Mouse (Mus musculus): ENCODE results near the gene Fut2. TPM values are rescaled to one million over a fixed set of nuclear protein-coding genes. Genes with fewer than 3 reads are reported as not detected.

The Fut2 gene
- polyA plus RNA-seq, 1 experiment = 1.3 TPM

DNA sequence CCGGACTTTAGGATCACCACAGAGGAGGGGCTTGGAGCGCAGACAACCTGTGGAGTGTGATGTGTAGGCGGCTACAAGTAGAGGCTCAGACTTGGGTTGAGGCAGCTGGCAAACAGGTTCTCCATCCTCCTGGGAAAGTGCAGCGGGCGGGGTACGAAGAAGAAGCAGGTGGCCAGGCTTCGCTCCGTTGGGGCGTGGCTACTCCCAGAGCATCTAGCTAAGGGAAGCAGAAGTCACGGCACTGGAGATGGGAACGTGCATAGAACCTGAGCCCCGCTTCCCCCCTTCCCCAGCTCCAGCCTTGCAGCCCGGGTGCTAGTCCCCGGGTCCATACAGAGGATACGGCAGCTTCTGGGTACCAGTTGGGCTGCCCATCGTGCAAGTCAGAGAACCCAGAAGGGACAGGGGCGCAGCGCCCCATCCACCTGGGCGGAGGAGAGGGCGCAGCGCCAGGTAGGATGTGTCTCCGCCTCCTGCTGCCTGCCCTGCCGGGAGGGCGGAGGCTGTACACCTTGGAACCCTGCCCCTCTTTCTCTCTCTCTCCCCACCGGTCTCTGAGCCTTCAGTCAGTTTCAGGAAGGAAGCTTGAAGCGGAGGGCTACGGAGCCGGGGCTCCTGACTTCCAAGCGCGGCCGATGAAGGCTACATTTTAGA, 49.0 kb downstream of the Fut2 start, which contains the start of gene Fut1:
Fut1 (plus strand) TSS at position 248 of the 654 bp plus-strand sequence.
- Histone ChIP-seq H3K4me3 (ENCODE audit: control insufficient read depth, insufficient read depth, low read length) (no peak within 1 kb of the TSS), H3K27ac (ENCODE audit: control insufficient read depth, insufficient read depth, low read length) (no peak within 1 kb of the TSS), H3K4me1 (replicated peaks; ENCODE audit: control insufficient read depth, insufficient read depth, low read length) (0 out of 2 replicates have a peak, but pooled peaks cover 2% of the 10 kb centered on the region), H3K36me3 (ENCODE audit: control insufficient read depth, insufficient read depth, low read length) (no peaks in the 10 kb centered on the region), H3K27me3 (ENCODE audit: control insufficient read depth, insufficient read depth, low read length) (no peaks in the 10 kb centered on the region)
- DNase-seq = no peak
- no peak for TF ChIP-seq CTCF (IDR thresholded peaks at IDR 0.05; ENCODE audit: borderline replicate concordance, control insufficient read depth, extremely low read depth, insufficient read depth, low read length, poor library complexity)
- no peak for TF ChIP-seq POLR2A (IDR thresholded peaks at IDR 0.05; ENCODE audit: control insufficient read depth, extremely low read depth, insufficient read depth, low read length, poor library complexity)
- WGBS = 30% methylated on average over 31 of the region's 31 CpGs

GRCm38 (mm10) chr7:45616277-45616676, 49.9 kb downstream of the Fut2 start:
- no peak for DNase-seq
- H3K4me3 ChIP-seq (ENCODE audit: control insufficient read depth, insufficient read depth, low read length) = no peak overlapping the region
- 71% methylated on average over 6 of the region's 6 CpGs for WGBS
- H3K4me1 ChIP-seq (replicated peaks; ENCODE audit: control insufficient read depth, insufficient read depth, low read length) = no peaks in the 10 kb centered on the region
- H3K36me3 ChIP-seq (ENCODE audit: control insufficient read depth, insufficient read depth, low read length) = no peaks in the 10 kb centered on the region
- TF ChIP-seq POLR2A (IDR thresholded peaks at IDR 0.05; ENCODE audit: control insufficient read depth, extremely low read depth, insufficient read depth, low read length, poor library complexity) (no peak), CTCF (IDR thresholded peaks at IDR 0.05; ENCODE audit: borderline replicate concordance, control insufficient read depth, extremely low read depth, insufficient read depth, low read length, poor library complexity) (no peak)
- no peak overlapping the region for H3K27ac ChIP-seq (ENCODE audit: control insufficient read depth, insufficient read depth, low read length)
- H3K27me3 ChIP-seq (ENCODE audit: control insufficient read depth, insufficient read depth, low read length) = no peaks in the 10 kb centered on the region

DNA sequence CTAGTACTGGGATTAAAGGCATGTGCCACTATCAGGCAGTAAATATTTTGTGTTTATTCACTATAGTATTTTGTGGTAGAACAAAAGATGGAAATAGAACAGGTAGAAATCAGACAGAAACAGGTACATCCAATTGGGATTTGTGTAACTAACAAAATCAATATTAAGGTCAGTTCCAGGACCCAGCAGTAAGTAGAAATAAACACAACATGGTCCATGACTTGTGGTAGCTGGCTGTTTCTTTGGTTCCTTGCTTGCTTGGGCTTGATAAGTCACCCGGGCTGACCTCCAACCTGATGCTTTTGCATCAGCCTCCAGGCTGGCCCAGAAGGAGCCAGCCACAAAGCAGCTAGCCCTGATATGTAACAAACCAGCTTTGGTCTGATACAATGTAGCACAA, 56.7 kb downstream of the Fut2 start:
- Histone ChIP-seq H3K27ac (ENCODE audit: control insufficient read depth, insufficient read depth, low read length) (no peak overlapping the region), H3K36me3 (ENCODE audit: control insufficient read depth, insufficient read depth, low read length) (no peaks in the 10 kb centered on the region), H3K4me3 (ENCODE audit: control insufficient read depth, insufficient read depth, low read length) (no peak overlapping the region), H3K4me1 (replicated peaks; ENCODE audit: control insufficient read depth, insufficient read depth, low read length) (no peaks in the 10 kb centered on the region), H3K27me3 (ENCODE audit: control insufficient read depth, insufficient read depth, low read length) (no peaks in the 10 kb centered on the region)
- no peak for TF ChIP-seq CTCF (IDR thresholded peaks at IDR 0.05; ENCODE audit: borderline replicate concordance, control insufficient read depth, extremely low read depth, insufficient read depth, low read length, poor library complexity)
- no peak for TF ChIP-seq POLR2A (IDR thresholded peaks at IDR 0.05; ENCODE audit: control insufficient read depth, extremely low read depth, insufficient read depth, low read length, poor library complexity)
- DNase-seq = no peak
- WGBS = 93% methylated on average over 1 of the region's 1 CpGs

DNA sequence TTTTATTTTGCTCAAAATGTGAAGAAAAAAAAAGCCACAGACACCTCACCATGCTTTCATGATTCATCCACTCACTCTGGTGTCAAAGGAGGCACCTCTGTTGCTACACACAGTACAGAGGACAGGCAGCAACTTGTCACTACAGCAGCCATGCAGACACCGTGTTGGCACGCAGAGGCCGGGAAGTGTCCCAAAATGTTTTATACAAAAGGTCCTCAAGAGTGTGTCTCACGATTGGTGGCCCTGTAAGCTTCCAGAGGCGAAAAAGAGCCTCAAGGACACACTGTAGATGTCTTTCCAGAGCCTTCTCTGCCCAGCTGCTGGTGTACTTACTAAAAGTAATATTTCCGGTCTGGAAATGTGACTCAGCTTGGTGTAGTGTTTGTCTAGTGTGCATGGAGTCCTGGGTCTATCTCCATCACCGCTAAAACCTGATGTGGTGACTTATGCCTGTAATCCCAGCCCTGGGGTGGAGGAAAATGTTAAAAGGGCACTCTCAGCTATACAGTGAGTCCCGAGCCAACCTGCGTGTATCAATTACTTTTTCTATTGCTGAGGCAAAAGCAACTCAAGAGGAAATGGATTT, 60.4 kb downstream of the Fut2 start:
- no peak overlapping the region for H3K27ac ChIP-seq (ENCODE audit: control insufficient read depth, insufficient read depth, low read length)
- TF ChIP-seq POLR2A (IDR thresholded peaks at IDR 0.05; ENCODE audit: control insufficient read depth, extremely low read depth, insufficient read depth, low read length, poor library complexity) (no peak), CTCF (IDR thresholded peaks at IDR 0.05; ENCODE audit: borderline replicate concordance, control insufficient read depth, extremely low read depth, insufficient read depth, low read length, poor library complexity) (no peak)
- WGBS = 89% methylated on average over 9 of the region's 9 CpGs

GRCm38 (mm10) chr7:45598960-45599879, 67.0 kb downstream of the Fut2 start:
- H3K27me3 ChIP-seq (ENCODE audit: control insufficient read depth, insufficient read depth, low read length) = no peaks in the 10 kb centered on the region
- H3K36me3 ChIP-seq (ENCODE audit: control insufficient read depth, insufficient read depth, low read length) = no peaks in the 10 kb centered on the region
- H3K4me1 ChIP-seq (replicated peaks; ENCODE audit: control insufficient read depth, insufficient read depth, low read length) = peaks cover 43% of the 10 kb centered on the region
- H3K4me3 ChIP-seq (ENCODE audit: control insufficient read depth, insufficient read depth, low read length) = no peak overlapping the region
- 0 out of 2 replicates have a peak, but pooled peaks have one; percentile 16 for TF ChIP-seq POLR2A (IDR thresholded peaks at IDR 0.05; ENCODE audit: control insufficient read depth, extremely low read depth, insufficient read depth, low read length, poor library complexity)
- TF ChIP-seq CTCF (IDR thresholded peaks at IDR 0.05; ENCODE audit: borderline replicate concordance, control insufficient read depth, extremely low read depth, insufficient read depth, low read length, poor library complexity) = no peak
- 74% methylated on average over 17 of the region's 18 CpGs for WGBS
- peak overlapping the region; percentile 70 for H3K27ac ChIP-seq (ENCODE audit: control insufficient read depth, insufficient read depth, low read length)
- DNase-seq = peak; percentile 71

More for the DNA sequence above, 60.4 kb downstream of the Fut2 start:
- no peak for DNase-seq
- Histone ChIP-seq H3K27me3 (ENCODE audit: control insufficient read depth, insufficient read depth, low read length) (no peaks in the 10 kb centered on the region), H3K4me3 (ENCODE audit: control insufficient read depth, insufficient read depth, low read length) (no peak overlapping the region), H3K36me3 (ENCODE audit: control insufficient read depth, insufficient read depth, low read length) (no peaks in the 10 kb centered on the region), H3K4me1 (replicated peaks; ENCODE audit: control insufficient read depth, insufficient read depth, low read length) (peaks cover 9% of the 10 kb centered on the region)

Other genes starting within 250 kb of the Fut2 start
- 0.80 and 0.96 TPM in 2 replicates for gene Lhb, start 245.6 kb downstream of the Fut2 start, polyA plus RNA-seq (2012; rRNA removed)
- 35.2 and 35.5 TPM in 2 replicates for gene Gys1, start 231.6 kb downstream of the Fut2 start, polyA plus RNA-seq (2012; rRNA removed)
- 122 and 124 TPM in 2 replicates for gene Ruvbl2, start 228.3 kb downstream of the Fut2 start, polyA plus RNA-seq (2012; rRNA removed)
- gene Ftl1, start 206.5 kb downstream of the Fut2 start, polyA plus RNA-seq (2012; rRNA removed) = 2,491 and 2,656 TPM in 2 replicates
- gene Bax, start 199.5 kb downstream of the Fut2 start, polyA plus RNA-seq (2012; rRNA removed) = 165 and 184 TPM in 2 replicates
- gene Tulp2, start 184.5 kb downstream of the Fut2 start, polyA plus RNA-seq (2012; rRNA removed) = 2.5 and 3.0 TPM in 2 replicates
- not detected in 2 replicates for gene Gm45808, start 179.6 kb downstream of the Fut2 start, polyA plus RNA-seq (2012; rRNA removed)
- 2.3 and 2.4 TPM in 2 replicates for gene Dhdh, start 177.6 kb downstream of the Fut2 start, polyA plus RNA-seq (2012; rRNA removed)
- gene Nucb1, start 156.0 kb downstream of the Fut2 start, polyA plus RNA-seq (2012; rRNA removed) = 204 and 216 TPM in 2 replicates
- gene Ppp1r15a, start 140.1 kb downstream of the Fut2 start, polyA plus RNA-seq (2012; rRNA removed) = 27.6 and 35.3 TPM in 2 replicates
- gene Plekha4, start 140.1 kb downstream of the Fut2 start, polyA plus RNA-seq (2012; rRNA removed) = 9.7 and 12.3 TPM in 2 replicates
- 2.2 and 2.6 TPM in 2 replicates for gene Hsd17b14, start 111.5 kb downstream of the Fut2 start, polyA plus RNA-seq (2012; rRNA removed)
- gene Bcat2, start 96.2 kb downstream of the Fut2 start, polyA plus RNA-seq (2012; rRNA removed) = 140 and 173 TPM in 2 replicates
- gene Fgf21, start 50.9 kb downstream of the Fut2 start, polyA plus RNA-seq (2012; rRNA removed) = 18.9 and 19.2 TPM in 2 replicates
- gene Fut1, start 49.1 kb downstream of the Fut2 start, polyA plus RNA-seq (2012; rRNA removed) = 4.7 and 5.9 TPM in 2 replicates
- 0.45 and 0.75 TPM in 2 replicates for gene Izumo1, start 44.6 kb downstream of the Fut2 start, polyA plus RNA-seq (2012; rRNA removed)
- gene Rasip1, start 38.9 kb downstream of the Fut2 start, polyA plus RNA-seq (2012; rRNA removed) = 6.3 and 8.6 TPM in 2 replicates
- gene Mamstr, start 26.4 kb downstream of the Fut2 start, polyA plus RNA-seq (2012; rRNA removed) = 3.9 and 4.4 TPM in 2 replicates
- gene Ntn5, start 17.6 kb upstream of the Fut2 start, polyA plus RNA-seq (2012; rRNA removed) = 3.9 and 4.2 TPM in 2 replicates
- 1.6 and 1.9 TPM in 2 replicates for gene Sec1, start 28.0 kb upstream of the Fut2 start, polyA plus RNA-seq (2012; rRNA removed)
- 2.2 and 2.7 TPM in 2 replicates for gene Car11, start 33.4 kb upstream of the Fut2 start, polyA plus RNA-seq (2012; rRNA removed)
- 28.2 and 31.3 TPM in 2 replicates for gene Dbp, start 38.7 kb upstream of the Fut2 start, polyA plus RNA-seq (2012; rRNA removed)
- gene Rpl18, start 49.1 kb upstream of the Fut2 start, polyA plus RNA-seq (2012; rRNA removed) = 2,384 and 2,707 TPM in 2 replicates
- gene Sphk2, start 51.6 kb upstream of the Fut2 start, polyA plus RNA-seq (2012; rRNA removed) = 87.4 and 88.1 TPM in 2 replicates
- 1.5 and 1.7 TPM in 2 replicates for gene Fam83e, start 54.8 kb upstream of the Fut2 start, polyA plus RNA-seq (2012; rRNA removed)
- not detected in 2 replicates for gene Spaca4, start 59.4 kb upstream of the Fut2 start, polyA plus RNA-seq (2012; rRNA removed)
- gene Lmtk3, start 117.3 kb upstream of the Fut2 start, polyA plus RNA-seq (2012; rRNA removed) = 0.84 and 1.2 TPM in 2 replicates
- gene Sult2b1, start 118.3 kb upstream of the Fut2 start, polyA plus RNA-seq (2012; rRNA removed) = 3.8 and 3.9 TPM in 2 replicates
- 65.8 and 71.5 TPM in 2 replicates for gene Cyth2, start 148.2 kb upstream of the Fut2 start, polyA plus RNA-seq (2012; rRNA removed)
- gene Kcnj14, start 158.4 kb upstream of the Fut2 start, polyA plus RNA-seq (2012; rRNA removed) = 0.36 and 1.3 TPM in 2 replicates
- gene Grwd1, start 164.6 kb upstream of the Fut2 start, polyA plus RNA-seq (2012; rRNA removed) = 22.4 and 27.7 TPM in 2 replicates
- 199 and 226 TPM in 2 replicates for gene Kdelr1, start 206.4 kb upstream of the Fut2 start, polyA plus RNA-seq (2012; rRNA removed)
- 1.1 and 1.4 TPM in 2 replicates for gene Grin2d, start 212.0 kb upstream of the Fut2 start, polyA plus RNA-seq (2012; rRNA removed)
- gene Syngr4, start 230.3 kb upstream of the Fut2 start, polyA plus RNA-seq (2012; rRNA removed) = 2.7 and 2.9 TPM in 2 replicates
- gene Tmem143, start 230.5 kb upstream of the Fut2 start, polyA plus RNA-seq (2012; rRNA removed) = 50.6 and 52.5 TPM in 2 replicates

Measured in thymus, adult 2 months (tissue).